Mouse (Mus musculus): Measurements from ENCODE around the gene Tmco1.

DNA sequence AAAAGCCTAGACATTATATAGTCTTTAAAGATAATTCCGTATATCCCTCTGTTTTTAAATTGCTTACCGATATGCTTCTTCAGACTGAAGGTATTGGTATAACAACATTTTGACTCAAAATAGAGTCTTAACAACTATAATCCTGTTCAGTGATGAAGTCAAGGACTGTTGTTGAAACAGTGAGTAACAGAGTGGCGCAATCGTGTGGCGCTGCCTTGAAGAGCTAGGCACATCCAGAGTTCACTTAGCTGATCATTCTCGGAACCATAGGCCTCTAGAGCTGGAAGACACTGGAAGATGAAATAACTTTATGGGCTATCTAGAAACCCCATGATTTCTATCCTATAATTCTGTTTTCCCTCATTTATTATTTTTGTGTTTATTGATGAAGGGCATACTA is 13.5 kb downstream of the Tmco1 start:
- no peak for TF ChIP-seq CTCF (IDR thresholded peaks at IDR 0.05)
- TF ChIP-seq POLR2A (IDR thresholded peaks at IDR 0.05; ENCODE audit: insufficient read depth, low read depth, low read length), result no peak
- no peak for TF ChIP-seq EP300 (IDR thresholded peaks at IDR 0.05; ENCODE audit: insufficient read depth, low read depth, low read length)
